Mouse (Mus musculus): Measurements from ENCODE around the gene Nxph1.

DNA sequence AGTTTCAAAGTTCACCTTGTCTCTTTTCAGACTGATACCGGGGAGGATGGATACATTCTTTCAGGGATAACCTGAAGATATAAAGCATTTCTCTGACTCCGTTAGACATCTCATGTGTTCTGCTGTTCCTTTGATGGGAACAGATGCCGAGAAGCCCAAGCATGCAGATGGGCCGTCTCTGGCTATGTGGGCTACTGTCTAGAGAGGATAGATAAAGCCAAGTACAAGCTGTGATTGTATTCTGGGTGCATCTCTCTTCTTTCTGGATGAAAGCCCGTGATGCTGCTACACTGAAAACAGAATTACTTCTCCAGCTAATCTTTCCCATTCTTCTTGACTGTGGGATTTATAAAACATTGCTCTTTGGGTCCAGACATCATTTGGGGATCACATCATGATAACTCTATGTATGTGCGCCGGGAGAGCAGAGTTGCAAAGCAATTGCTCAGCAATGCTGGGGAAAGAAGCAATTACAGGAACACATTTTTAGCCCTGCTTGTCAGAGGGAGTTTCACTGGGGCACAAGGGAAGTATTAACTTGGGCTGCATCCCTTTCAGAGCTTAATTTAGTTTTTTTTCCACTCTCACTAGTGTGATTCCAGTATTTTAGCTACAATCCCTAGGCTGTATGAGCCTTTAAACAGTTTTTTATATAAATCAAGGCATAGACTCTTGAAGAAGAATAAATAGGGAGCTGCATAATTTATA, 48.1 kb upstream of the Nxph1 start:
- no peak for TF ChIP-seq POLR2A (IDR thresholded peaks at IDR 0.05; ENCODE audit: low read depth, low read length)
- TF ChIP-seq CTCF (conservative IDR thresholded peaks at IDR 0.05; ENCODE audit: insufficient read depth, insufficient read length, low read depth, low read length), result no peak
